9 mouse cellular contexts compared by ENCODE assay signal in genomic region chr19:7017541-7018457, GRCm38 (mm10). TPM values are rescaled to one million over a fixed set of nuclear protein-coding genes. Genes with fewer than 3 reads are reported as not detected.
DNase-seq lines count a peak whose midpoint lies in the region; ATAC-seq lines count a peak whose summit lies in the region.
"Had no signal": no experiment of that assay in that cellular context is flagged by ENCODE, and none has a peak within 500 bp of the region (broad histone marks: within the 10 kb centered on the region; RNA-seq: fewer than 3 reads in every experiment).

No protein-coding gene starts in this region.

- ATAC-seq in heart, embryonic 11.5 days (replicated peaks; ENCODE audit: insufficient number of reproducible peaks, low FRiP score, low TSS enrichment), result no peak
- no peak for ATAC-seq in heart, embryonic 13.5 days (ENCODE audit: extremely low read depth, insufficient number of reproducible peaks, low FRiP score, low TSS enrichment)

- H3K9ac ChIP-seq in heart, embryonic 11.5 days (ENCODE audit: low read depth, low read length), result peak overlapping the region; percentile 64
- H3K9ac ChIP-seq in heart, embryonic 13.5 days, result no peak overlapping the region

- H3K27me3 ChIP-seq in heart, embryonic 11.5 days (ENCODE audit: control insufficient read depth, insufficient read depth, low read length), result no peaks in the 10 kb centered on the region
- H3K27me3 ChIP-seq in heart, embryonic 13.5 days (replicated peaks), result no peaks in the 10 kb centered on the region

- no peaks in the 10 kb centered on the region for H3K9me3 ChIP-seq in heart, embryonic 11.5 days (replicated peaks; ENCODE audit: control insufficient read depth, low read length)
- H3K9me3 ChIP-seq in heart, embryonic 13.5 days, result no peaks in the 10 kb centered on the region

- peak overlapping the region; percentile 66 for H3K27ac ChIP-seq in heart, embryonic 11.5 days (ENCODE audit: low read depth, low read length)
- peak overlapping the region; percentile 54; the same call in 1 of the 2 replicates for H3K27ac ChIP-seq in heart, embryonic 13.5 days (replicated peaks)
- H3K27ac ChIP-seq: left cerebral cortex, adult 2 months had no signal

- H3K36me3 ChIP-seq in heart, embryonic 11.5 days (ENCODE audit: control insufficient read depth, insufficient read depth, low read length), result peaks cover 26% of the 10 kb centered on the region
- H3K36me3 ChIP-seq in heart, embryonic 13.5 days, result peaks cover 47% of the 10 kb centered on the region

- WGBS in heart, embryonic 11.5 days (ENCODE audit: insufficient replicate concordance), result 57% methylated on average over 12 of the region's 12 CpGs
- 56% methylated on average over 12 of the region's 12 CpGs for WGBS in heart, embryonic 13.5 days

- no peak for DNase-seq in heart, postnatal 4 days
- peak; percentile 31 to 32 for DNase-seq in lung, postnatal 4 days
- peak; percentile 83 for DNase-seq in thymus, postnatal 0 days (ENCODE audit: low spot score)
- DNase-seq in kidney, postnatal 14 days, result no peak
- no peak for DNase-seq in cerebellum, postnatal 25 days
- DNase-seq in kidney, postnatal 10 days, result no peak

- H3K4me2 ChIP-seq in heart, embryonic 11.5 days, result peak overlapping the region; percentile 37; the same call in 1 of the 2 replicates
- H3K4me2 ChIP-seq in heart, embryonic 13.5 days, result peak overlapping the region; percentile 36; the same call in 1 of the 2 replicates

- H3K4me3 ChIP-seq in heart, embryonic 11.5 days (ENCODE audit: low read depth, low read length), result no peak overlapping the region
- H3K4me3 ChIP-seq in heart, embryonic 13.5 days, result peak overlapping the region; percentile 10
- H3K4me3 ChIP-seq: left cerebral cortex, adult 2 months had no signal

- H3K4me1 ChIP-seq in heart, embryonic 11.5 days (ENCODE audit: control insufficient read depth, insufficient read depth, low read length), result peaks cover 16% of the 10 kb centered on the region
- H3K4me1 ChIP-seq in heart, embryonic 13.5 days, result peaks cover 17% of the 10 kb centered on the region

RNA-seq across cellular contexts. Expression of gene Fermt3, which starts 1.5 kb away (rescaled TPM):
- 11.5 and 11.9 TPM in 2 replicates for polyA plus RNA-seq in heart, embryonic 11.5 days (2014; fragmentation: Nextera tagmentation; extraction: Ambion mirVana)
- 1 to 10 TPM; 3.5 to 3.7 TPM for total RNA-seq in heart, postnatal 4 days (2021)
- polyA plus RNA-seq in heart, embryonic 13.5 days (2015; fragmentation: Nextera tagmentation; extraction: Ambion mirVana), result 7.6 and 8.1 TPM in 2 replicates
- 217 and 226 TPM in 2 replicates for polyA plus RNA-seq in thymus, postnatal 0 days (2015; fragmentation: Nextera tagmentation; extraction: Ambion mirVana)

RNA-seq across cellular contexts. Expression of gene Trpt1, which starts 21.9 kb away (rescaled TPM):
- 13.4 and 14.7 TPM in 2 replicates for polyA plus RNA-seq in heart, embryonic 11.5 days (2014; fragmentation: Nextera tagmentation; extraction: Ambion mirVana)
- total RNA-seq in heart, postnatal 4 days (2021), result 10 to 100 TPM; 22.6 to 25.7 TPM
- 15.8 and 16.6 TPM in 2 replicates for polyA plus RNA-seq in heart, embryonic 13.5 days (2015; fragmentation: Nextera tagmentation; extraction: Ambion mirVana)
- polyA plus RNA-seq in thymus, postnatal 0 days (2015; fragmentation: Nextera tagmentation; extraction: Ambion mirVana), result 5.2 and 5.8 TPM in 2 replicates

RNA-seq across cellular contexts. Expression of gene Nudt22, which starts 21.9 kb away (rescaled TPM):
- polyA plus RNA-seq in heart, embryonic 11.5 days (2014; fragmentation: Nextera tagmentation; extraction: Ambion mirVana), result 24.6 and 25.2 TPM in 2 replicates
- 10 to 100 TPM; 27.2 to 29.0 TPM for total RNA-seq in heart, postnatal 4 days (2021)
- 23.3 and 26.8 TPM in 2 replicates for polyA plus RNA-seq in heart, embryonic 13.5 days (2015; fragmentation: Nextera tagmentation; extraction: Ambion mirVana)
- 32.4 and 34.6 TPM in 2 replicates for polyA plus RNA-seq in thymus, postnatal 0 days (2015; fragmentation: Nextera tagmentation; extraction: Ambion mirVana)

RNA-seq across cellular contexts. Expression of gene Stip1, which starts 22.0 kb away (rescaled TPM):
- polyA plus RNA-seq in heart, embryonic 11.5 days (2014; fragmentation: Nextera tagmentation; extraction: Ambion mirVana), result 266 and 283 TPM in 2 replicates
- total RNA-seq in heart, postnatal 4 days (2021), result 100 to 1,000 TPM; 139 to 151 TPM
- 207 and 228 TPM in 2 replicates for polyA plus RNA-seq in heart, embryonic 13.5 days (2015; fragmentation: Nextera tagmentation; extraction: Ambion mirVana)
- polyA plus RNA-seq in thymus, postnatal 0 days (2015; fragmentation: Nextera tagmentation; extraction: Ambion mirVana), result 149 and 196 TPM in 2 replicates

RNA-seq across cellular contexts. Expression of gene Dnajc4, which starts 25.4 kb away (rescaled TPM):
- polyA plus RNA-seq in heart, embryonic 11.5 days (2014; fragmentation: Nextera tagmentation; extraction: Ambion mirVana), result 26.3 and 28.5 TPM in 2 replicates
- 10 to 100 TPM; 48.7 to 49.2 TPM for total RNA-seq in heart, postnatal 4 days (2021)
- polyA plus RNA-seq in heart, embryonic 13.5 days (2015; fragmentation: Nextera tagmentation; extraction: Ambion mirVana), result 33.2 and 35.6 TPM in 2 replicates
- 17.9 and 21.3 TPM in 2 replicates for polyA plus RNA-seq in thymus, postnatal 0 days (2015; fragmentation: Nextera tagmentation; extraction: Ambion mirVana)

Comparison
In these comparisons a context has a peak if more than half of its experiments do, and no peak if none do; other contexts are left out.
1. DNase-seq: peak in lung, postnatal 4 days (2 of 2) and thymus, postnatal 0 days (single experiment); none in heart, postnatal 4 days (single experiment), kidney, postnatal 14 days (single experiment), cerebellum, postnatal 25 days (0 of 2) and kidney, postnatal 10 days (single experiment).
2. RNA of gene Fermt3, which starts 1.5 kb away (polyA plus RNA-seq): 217 to 226 TPM in thymus, postnatal 0 days; 11.5 to 11.9 TPM in heart, embryonic 11.5 days and 7.6 to 8.1 TPM in heart, embryonic 13.5 days; every median in the first group is over 10 times any median in the second.